Mouse (Mus musculus): ENCODE data around the gene Tbc1d32. TPM values are rescaled to one million over a fixed set of nuclear protein-coding genes. Genes with fewer than 3 reads are reported as not detected.
A peak's percentile ranks its signal among the peaks of the same experiment; 100 is the strongest.

The Tbc1d32 gene
- polyA plus RNA-seq, 1 experiment from 2014 or later: 3.0 TPM

- no peak overlapping the region for H3K4me3 ChIP-seq (replicated peaks; ENCODE audit: low read depth, low read length)
- ATAC-seq (replicated peaks; ENCODE audit: low FRiP score, low read depth) (no peak), DNase-seq (ENCODE audit: low spot score) (no peak)
- no peak overlapping the region for H3K27ac ChIP-seq
- H3K27me3 ChIP-seq (ENCODE audit: insufficient read depth, low read length): no peaks in the 10 kb centered on the region
- H3K4me1 ChIP-seq (replicated peaks; ENCODE audit: insufficient read depth, low read length): no peaks in the 10 kb centered on the region
- no peaks in the 10 kb centered on the region for H3K36me3 ChIP-seq (ENCODE audit: insufficient read depth, low read length)
- TF ChIP-seq CTCF (IDR thresholded peaks at IDR 0.05; ENCODE audit: low read depth): peak; percentile 34; the same call in 1 of the 2 replicates
- 54% methylated on average over 3 of the region's 3 CpGs for WGBS
- H3K9ac ChIP-seq (ENCODE audit: low read depth, low read length): no peak overlapping the region
- H3K4me2 ChIP-seq (ENCODE audit: low read length): no peak overlapping the region
- no peaks in the 10 kb centered on the region for H3K9me3 ChIP-seq (replicated peaks; ENCODE audit: low read length)
These were observed 64.1 kb downstream of the Tbc1d32 start for GRCm38 (mm10) chr10:56164411-56164810.

- 72% methylated on average over 2 of the region's 2 CpGs for WGBS
- H3K9ac ChIP-seq (ENCODE audit: low read depth, low read length): no peak overlapping the region
- no peak overlapping the region for H3K4me2 ChIP-seq (ENCODE audit: low read length)
- ATAC-seq (replicated peaks; ENCODE audit: low FRiP score, low read depth) (no peak), DNase-seq (ENCODE audit: low spot score) (peak; percentile 5)
- no peaks in the 10 kb centered on the region for H3K36me3 ChIP-seq (ENCODE audit: insufficient read depth, low read length)
- no peaks in the 10 kb centered on the region for H3K27me3 ChIP-seq (ENCODE audit: insufficient read depth, low read length)
- TF ChIP-seq CTCF (IDR thresholded peaks at IDR 0.05; ENCODE audit: low read depth): no peak
- H3K27ac ChIP-seq: no peak overlapping the region
- H3K4me3 ChIP-seq (replicated peaks; ENCODE audit: low read depth, low read length): no peak overlapping the region
- H3K9me3 ChIP-seq (replicated peaks; ENCODE audit: low read length): no peaks in the 10 kb centered on the region
- H3K4me1 ChIP-seq (replicated peaks; ENCODE audit: insufficient read depth, low read length): no peaks in the 10 kb centered on the region
These were observed 69.7 kb downstream of the Tbc1d32 start for GRCm38 (mm10) chr10:56158748-56159147.

GRCm38 (mm10) chr10:56158207-56158606 is 70.3 kb downstream of the Tbc1d32 start:
- no peak overlapping the region for H3K4me3 ChIP-seq (replicated peaks; ENCODE audit: low read depth, low read length)
- H3K4me2 ChIP-seq (ENCODE audit: low read length): no peak overlapping the region
- ATAC-seq (replicated peaks; ENCODE audit: low FRiP score, low read depth) (no peak), DNase-seq (ENCODE audit: low spot score) (no peak)
- H3K9ac ChIP-seq (ENCODE audit: low read depth, low read length): no peak overlapping the region
- 70% methylated on average over 3 of the region's 3 CpGs for WGBS
- H3K4me1 ChIP-seq (replicated peaks; ENCODE audit: insufficient read depth, low read length): no peaks in the 10 kb centered on the region
- H3K27me3 ChIP-seq (ENCODE audit: insufficient read depth, low read length): no peaks in the 10 kb centered on the region
- no peak for TF ChIP-seq CTCF (IDR thresholded peaks at IDR 0.05; ENCODE audit: low read depth)
- no peaks in the 10 kb centered on the region for H3K36me3 ChIP-seq (ENCODE audit: insufficient read depth, low read length)
- no peaks in the 10 kb centered on the region for H3K9me3 ChIP-seq (replicated peaks; ENCODE audit: low read length)
- H3K27ac ChIP-seq: no peak overlapping the region

GRCm38 (mm10) chr10:56156956-56157355 is 71.5 kb downstream of the Tbc1d32 start:
- TF ChIP-seq CTCF (IDR thresholded peaks at IDR 0.05; ENCODE audit: low read depth): no peak
- ATAC-seq (replicated peaks; ENCODE audit: low FRiP score, low read depth) (no peak), DNase-seq (ENCODE audit: low spot score) (no peak)
- Histone ChIP-seq H3K4me2 (ENCODE audit: low read length) (no peak overlapping the region), H3K4me3 (replicated peaks; ENCODE audit: low read depth, low read length) (no peak overlapping the region), H3K9ac (ENCODE audit: low read depth, low read length) (no peak overlapping the region), H3K27me3 (ENCODE audit: insufficient read depth, low read length) (no peaks in the 10 kb centered on the region), H3K4me1 (replicated peaks; ENCODE audit: insufficient read depth, low read length) (no peaks in the 10 kb centered on the region), H3K9me3 (replicated peaks; ENCODE audit: low read length) (no peaks in the 10 kb centered on the region), H3K27ac (no peak overlapping the region), H3K36me3 (ENCODE audit: insufficient read depth, low read length) (no peaks in the 10 kb centered on the region)
- 89% methylated on average over 3 of the region's 3 CpGs for WGBS

- H3K27ac ChIP-seq: no peak overlapping the region
- no peaks in the 10 kb centered on the region for H3K27me3 ChIP-seq (ENCODE audit: insufficient read depth, low read length)
- no peak for DNase-seq (ENCODE audit: low spot score)
- H3K4me1 ChIP-seq (replicated peaks; ENCODE audit: insufficient read depth, low read length): no peaks in the 10 kb centered on the region
- ATAC-seq (replicated peaks; ENCODE audit: low FRiP score, low read depth): no peak
- no peak overlapping the region for H3K4me3 ChIP-seq (replicated peaks; ENCODE audit: low read depth, low read length)
- WGBS: 96% methylated on average over 3 of the region's 3 CpGs
- H3K9me3 ChIP-seq (replicated peaks; ENCODE audit: low read length): no peaks in the 10 kb centered on the region
- no peak overlapping the region for H3K4me2 ChIP-seq (ENCODE audit: low read length)
- H3K36me3 ChIP-seq (ENCODE audit: insufficient read depth, low read length): no peaks in the 10 kb centered on the region
- TF ChIP-seq CTCF (IDR thresholded peaks at IDR 0.05; ENCODE audit: low read depth): no peak
- H3K9ac ChIP-seq (ENCODE audit: low read depth, low read length): no peak overlapping the region
These were observed 79.6 kb downstream of the Tbc1d32 start for GRCm38 (mm10) chr10:56148920-56149319.

- no peak for TF ChIP-seq CTCF (IDR thresholded peaks at IDR 0.05; ENCODE audit: low read depth)
- H3K9ac ChIP-seq (ENCODE audit: low read depth, low read length): no peak overlapping the region
- H3K27me3 ChIP-seq (ENCODE audit: insufficient read depth, low read length): no peaks in the 10 kb centered on the region
- ATAC-seq (replicated peaks; ENCODE audit: low FRiP score, low read depth) (no peak), DNase-seq (ENCODE audit: low spot score) (no peak)
- H3K36me3 ChIP-seq (ENCODE audit: insufficient read depth, low read length): no peaks in the 10 kb centered on the region
- H3K27ac ChIP-seq: no peak overlapping the region
- no peak overlapping the region for H3K4me2 ChIP-seq (ENCODE audit: low read length)
- 94% methylated on average over 5 of the region's 5 CpGs for WGBS
- no peaks in the 10 kb centered on the region for H3K9me3 ChIP-seq (replicated peaks; ENCODE audit: low read length)
- no peak overlapping the region for H3K4me3 ChIP-seq (replicated peaks; ENCODE audit: low read depth, low read length)
- H3K4me1 ChIP-seq (replicated peaks; ENCODE audit: insufficient read depth, low read length): no peaks in the 10 kb centered on the region
These were observed 91.3 kb downstream of the Tbc1d32 start for GRCm38 (mm10) chr10:56137191-56137590.

- no peaks in the 10 kb centered on the region for H3K4me1 ChIP-seq (replicated peaks; ENCODE audit: insufficient read depth, low read length)
- no peak for TF ChIP-seq CTCF (IDR thresholded peaks at IDR 0.05; ENCODE audit: low read depth)
- H3K27me3 ChIP-seq (ENCODE audit: insufficient read depth, low read length): no peaks in the 10 kb centered on the region
- no peaks in the 10 kb centered on the region for H3K9me3 ChIP-seq (replicated peaks; ENCODE audit: low read length)
- WGBS: 93% methylated on average over 2 of the region's 2 CpGs
- no peak overlapping the region for H3K4me3 ChIP-seq (replicated peaks; ENCODE audit: low read depth, low read length)
- ATAC-seq (replicated peaks; ENCODE audit: low FRiP score, low read depth) (no peak), DNase-seq (ENCODE audit: low spot score) (no peak)
- H3K4me2 ChIP-seq (ENCODE audit: low read length): no peak overlapping the region
- no peak overlapping the region for H3K9ac ChIP-seq (ENCODE audit: low read depth, low read length)
- no peaks in the 10 kb centered on the region for H3K36me3 ChIP-seq (ENCODE audit: insufficient read depth, low read length)
- no peak overlapping the region for H3K27ac ChIP-seq
These were observed 98.8 kb downstream of the Tbc1d32 start for GRCm38 (mm10) chr10:56129642-56130041.
